ENCODE assay signal across 12 mouse cellular contexts in the genomic region with DNA sequence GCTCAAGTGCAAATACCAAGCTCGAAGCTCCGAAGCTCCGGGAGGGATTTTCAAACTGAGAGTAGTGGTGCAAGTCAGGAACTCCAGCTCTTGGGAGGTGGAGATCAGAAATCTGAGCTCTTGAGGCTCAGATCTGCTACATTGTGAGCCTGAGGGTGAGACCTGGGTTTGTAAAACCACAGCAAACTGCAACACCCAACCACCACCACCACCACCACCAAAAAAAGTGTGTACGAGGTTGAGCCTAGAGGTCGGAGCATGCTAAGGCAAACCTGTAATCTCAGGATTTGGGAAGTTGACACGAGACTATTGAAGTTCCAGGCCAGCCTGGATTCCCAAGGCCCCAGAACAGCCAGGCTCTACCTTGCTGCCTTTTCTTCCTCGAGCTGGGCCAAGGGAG. TPM values are rescaled to one million over a fixed set of nuclear protein-coding genes. Genes with fewer than 3 reads are reported as not detected.
DNase-seq lines count a peak whose midpoint lies in the region; ATAC-seq and TF ChIP-seq lines count a peak whose summit lies in the region.
"Had no signal": no experiment of that assay in that cellular context is flagged by ENCODE, and none has a peak within 500 bp of the region (broad histone marks: within the 10 kb centered on the region; RNA-seq: fewer than 3 reads in every experiment).

No protein-coding gene starts in this region.

- TF ChIP-seq CTCF in G1E (IDR thresholded peaks at IDR 0.05; ENCODE audit: low read depth, low read length), result no peak
- TF ChIP-seq CTCF in liver, embryonic 14.5 days (IDR thresholded peaks at IDR 0.05; ENCODE audit: low read depth), result no peak

- no peak for TF ChIP-seq EP300 in liver, embryonic 14.5 days (IDR thresholded peaks at IDR 0.05; ENCODE audit: low read depth)

- H3K9me3 ChIP-seq in kidney, embryonic 14.5 days (ENCODE audit: control insufficient read depth, low read length), result no peaks in the 10 kb centered on the region
- H3K9me3 ChIP-seq in G1E (replicated peaks), result no peaks in the 10 kb centered on the region
- no peaks in the 10 kb centered on the region for H3K9me3 ChIP-seq in embryonic facial prominence, embryonic 14.5 days (ENCODE audit: control insufficient read depth, low read length)
- H3K9me3 ChIP-seq in liver, embryonic 14.5 days (ENCODE audit: control insufficient read depth, low read length), result no peaks in the 10 kb centered on the region
- H3K9me3 ChIP-seq: forebrain, embryonic 15.5 days had no signal

- no peak overlapping the region for H3K9ac ChIP-seq in kidney, embryonic 14.5 days (ENCODE audit: low read depth, low read length)
- no peak overlapping the region for H3K9ac ChIP-seq in embryonic facial prominence, embryonic 14.5 days (ENCODE audit: low read depth, low read length)
- peak overlapping the region; percentile 69 for H3K9ac ChIP-seq in liver, embryonic 14.5 days (replicated peaks)
- H3K9ac ChIP-seq: forebrain, embryonic 15.5 days had no signal

- DNase-seq in kidney, postnatal 14 days, result no peak
- no peak for DNase-seq in G1E (ENCODE audit: low spot score)
- peak; percentile 28 for DNase-seq in embryonic facial prominence, embryonic 14.5 days (ENCODE audit: low spot score)
- no peak for DNase-seq in liver, embryonic 14.5 days (ENCODE audit: low read depth in 3 of 3, low spot score in 3 of 3)
- no peak for DNase-seq in urinary bladder, postnatal 10 days (ENCODE audit: low spot score)
- no peak for DNase-seq in c-Kit-positive CD71-positive TER-119-positive erythroid progenitor cells, embryonic 14.5 days (ENCODE audit: low spot score)
- DNase-seq: gastrocnemius, postnatal 14 days; kidney, adult 11 months; thymus, postnatal 4 days had no signal

- no peak for ATAC-seq in kidney, embryonic 14.5 days (ENCODE audit: low FRiP score, low TSS enrichment)
- ATAC-seq in G1E (ENCODE audit: extremely low read depth, insufficient number of reproducible peaks, low FRiP score, poor library complexity, severe bottlenecking), result no peak
- ATAC-seq in embryonic facial prominence, embryonic 14.5 days (ENCODE audit: low read depth), result no peak
- ATAC-seq in liver, embryonic 14.5 days (ENCODE audit: insufficient read depth), result no peak

- peak overlapping the region; percentile 18; the same call in 1 of the 2 replicates for H3K27ac ChIP-seq in kidney, embryonic 14.5 days (ENCODE audit: low read depth, low read length)
- H3K27ac ChIP-seq in embryonic facial prominence, embryonic 14.5 days (replicated peaks; ENCODE audit: low read depth, low read length), result no peak overlapping the region
- peak overlapping the region; percentile 93 for H3K27ac ChIP-seq in liver, embryonic 14.5 days
- H3K27ac ChIP-seq: forebrain, embryonic 15.5 days had no signal

- H3K27me3 ChIP-seq in kidney, embryonic 14.5 days (ENCODE audit: control insufficient read depth, insufficient read depth, low read length), result no peaks in the 10 kb centered on the region
- no peaks in the 10 kb centered on the region for H3K27me3 ChIP-seq in G1E (ENCODE audit: insufficient read depth, low read length)
- H3K27me3 ChIP-seq in embryonic facial prominence, embryonic 14.5 days (replicated peaks; ENCODE audit: control insufficient read depth, insufficient read depth, low read length), result no peaks in the 10 kb centered on the region
- no peaks in the 10 kb centered on the region for H3K27me3 ChIP-seq in liver, embryonic 14.5 days (ENCODE audit: control insufficient read depth, insufficient read depth, low read length)

- peaks cover 11% of the 10 kb centered on the region; the same call in 1 of the 2 replicates for H3K4me1 ChIP-seq in kidney, embryonic 14.5 days (ENCODE audit: control insufficient read depth, insufficient read depth, low read length)
- peaks cover 78% of the 10 kb centered on the region for H3K4me1 ChIP-seq in G1E (ENCODE audit: insufficient read depth, low read depth, low read length)
- H3K4me1 ChIP-seq in embryonic facial prominence, embryonic 14.5 days (ENCODE audit: control insufficient read depth, insufficient read depth, low read length), result peaks cover 10% of the 10 kb centered on the region
- peaks cover 37 to 62% of the 10 kb centered on the region in 2 experiments for H3K4me1 ChIP-seq in liver, embryonic 14.5 days (replicated peaks; ENCODE audit: control insufficient read depth in 2 of 2, insufficient read depth in 2 of 2, low read length in 1 of 2)

- H3K4me3 ChIP-seq in kidney, embryonic 14.5 days (ENCODE audit: low read length), result no peak overlapping the region
- H3K4me3 ChIP-seq in G1E (ENCODE audit: low read depth, low read length), result peak overlapping the region; percentile 36; the same call in 1 of the 2 replicates
- no peak overlapping the region for H3K4me3 ChIP-seq in embryonic facial prominence, embryonic 14.5 days (ENCODE audit: low read depth, low read length)
- H3K4me3 ChIP-seq in liver, embryonic 14.5 days (ENCODE audit: insufficient read depth in 1 of 2, low read depth in 2 of 2, low read length in 2 of 2), result peak overlapping the region; percentile 3 to 40; a peak in 3 of 4 replicates
- H3K4me3 ChIP-seq: forebrain, embryonic 15.5 days; megakaryocyte, embryonic 14.5 days had no signal

- H3K4me2 ChIP-seq in kidney, embryonic 14.5 days (replicated peaks; ENCODE audit: low read depth, low read length), result no peak overlapping the region
- no peak overlapping the region for H3K4me2 ChIP-seq in embryonic facial prominence, embryonic 14.5 days (ENCODE audit: low read depth, low read length)
- H3K4me2 ChIP-seq in liver, embryonic 14.5 days (ENCODE audit: low read depth), result peak overlapping the region; percentile 78
- H3K4me2 ChIP-seq: forebrain, embryonic 15.5 days had no signal

- 57% methylated on average over 7 of the region's 7 CpGs for WGBS in kidney, embryonic 14.5 days
- 59% methylated on average over 7 of the region's 7 CpGs for WGBS in embryonic facial prominence, embryonic 14.5 days
- 34% methylated on average over 7 of the region's 7 CpGs for WGBS in liver, embryonic 14.5 days (ENCODE audit: insufficient replicate concordance)

- H3K36me3 ChIP-seq in kidney, embryonic 14.5 days (ENCODE audit: control insufficient read depth, insufficient read depth, low read length), result no peaks in the 10 kb centered on the region
- no peaks in the 10 kb centered on the region for H3K36me3 ChIP-seq in G1E (replicated peaks)
- H3K36me3 ChIP-seq in embryonic facial prominence, embryonic 14.5 days (ENCODE audit: control insufficient read depth, insufficient read depth, low read length), result no peaks in the 10 kb centered on the region
- no peaks in the 10 kb centered on the region for H3K36me3 ChIP-seq in liver, embryonic 14.5 days (replicated peaks; ENCODE audit: control insufficient read depth, insufficient read depth, low read depth)
- H3K36me3 ChIP-seq: forebrain, embryonic 15.5 days had no signal

RNA-seq across cellular contexts. Expression of gene Atp2b4, which starts 25.4 kb away (rescaled TPM):
- 5.2 and 9.6 TPM in 2 replicates for polyA plus RNA-seq in kidney, embryonic 14.5 days (2014; fragmentation: Nextera tagmentation; extraction: Ambion mirVana)
- total RNA-seq in G1E (2014; fragmentation: Nextera tagmentation) (274 and 278 TPM in 2 replicates), G1E (2017) (32.2 and 34.0 TPM in 2 replicates)
- 69.4 and 85.7 TPM in 2 replicates for polyA plus RNA-seq in G1E (2012)
- polyA plus RNA-seq in embryonic facial prominence, embryonic 14.5 days (2014; fragmentation: Nextera tagmentation; extraction: Ambion mirVana), result 22.9 and 23.4 TPM in 2 replicates
- 13.3 and 16.5 TPM in 2 replicates for polyA plus RNA-seq in liver, embryonic 14.5 days (2012; rRNA removed)
- polyA plus RNA-seq in liver, embryonic 14.5 days (2014; fragmentation: Nextera tagmentation; extraction: Ambion mirVana), result 33.1 and 37.7 TPM in 2 replicates

Comparison
In these comparisons a context has a peak if more than half of its experiments do, and no peak if none do; other contexts are left out.
1. H3K4me3 ChIP-seq: peak in G1E (single experiment) and liver, embryonic 14.5 days (2 of 2); none in kidney, embryonic 14.5 days (single experiment) and embryonic facial prominence, embryonic 14.5 days (single experiment).